ENCODE assay signal across 8 mouse cellular contexts in the genomic region with DNA sequence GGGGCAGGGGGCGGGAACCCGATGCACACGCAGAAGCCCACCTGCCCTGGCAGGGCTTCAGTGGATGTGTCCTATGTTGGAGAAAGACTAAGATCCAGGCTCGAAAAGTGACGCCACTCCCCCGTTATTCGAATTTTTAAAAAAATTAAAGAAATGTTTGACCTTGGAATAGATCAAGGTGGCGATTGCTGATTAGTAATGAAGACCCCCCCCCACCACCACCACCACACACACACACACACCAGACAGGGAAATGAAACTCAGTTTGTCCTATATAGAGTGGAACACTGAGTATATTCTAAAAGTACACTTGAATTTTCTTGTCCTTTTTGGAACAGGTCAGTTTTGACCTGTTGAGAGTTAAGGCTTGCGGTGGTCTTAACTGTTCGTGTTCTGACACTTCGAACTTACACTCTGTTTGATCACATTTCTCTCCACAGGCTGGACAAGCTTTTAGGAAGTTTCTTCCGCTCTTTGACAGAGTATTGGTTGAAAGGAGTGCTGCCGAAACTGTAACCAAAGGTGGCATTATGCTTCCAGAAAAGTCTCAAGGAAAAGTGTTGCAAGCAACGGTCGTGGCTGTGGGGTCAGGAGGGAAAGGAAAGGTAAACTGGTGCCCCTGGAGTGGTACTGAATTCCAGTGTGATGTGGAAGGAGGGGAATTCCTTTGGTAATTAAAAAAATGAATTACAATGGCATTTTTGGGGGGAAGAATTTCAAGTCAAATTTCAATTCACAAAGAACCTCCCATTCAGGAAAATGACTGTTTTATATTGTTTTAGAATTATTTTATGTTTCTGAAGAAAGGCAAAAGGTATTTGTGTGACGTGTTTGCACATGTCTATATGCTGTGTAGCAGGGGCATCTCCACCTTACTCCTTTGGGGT. TPM values are rescaled to one million over a fixed set of nuclear protein-coding genes. Genes with fewer than 3 reads are reported as not detected.
DNase-seq lines count a peak whose midpoint lies in the region; ATAC-seq and TF ChIP-seq lines count a peak whose summit lies in the region.

No protein-coding gene starts in this region.

- no peak for TF ChIP-seq CTCF in layer of hippocampus, adult 2 months (conservative IDR thresholded peaks at IDR 0.05)
- TF ChIP-seq CTCF in cortical plate, adult 2 months (IDR thresholded peaks at IDR 0.05; ENCODE audit: extremely low read depth, insufficient read depth, low read length), result no peak
- TF ChIP-seq CTCF in hindbrain, postnatal 0 days (IDR thresholded peaks at IDR 0.05; ENCODE audit: low read depth), result no peak
- TF ChIP-seq CTCF in midbrain, postnatal 0 days (IDR thresholded peaks at IDR 0.05), result no peak

- H3K4me3 ChIP-seq in layer of hippocampus, adult 2 months, result peak overlapping the region; percentile 99
- peak overlapping the region; percentile 96 for H3K4me3 ChIP-seq in cortical plate, adult 2 months (ENCODE audit: insufficient read depth, low read length)
- peak overlapping the region; percentile 94 for H3K4me3 ChIP-seq in hindbrain, postnatal 0 days (ENCODE audit: low read length)
- peak overlapping the region; percentile 94 for H3K4me3 ChIP-seq in midbrain, postnatal 0 days (ENCODE audit: low read depth, low read length)

- H3K27ac ChIP-seq in layer of hippocampus, adult 2 months, result peak overlapping the region; percentile 97
- peak overlapping the region; percentile 93 for H3K27ac ChIP-seq in cortical plate, adult 2 months (ENCODE audit: insufficient read depth, low read length)
- peak overlapping the region; percentile 97 for H3K27ac ChIP-seq in hindbrain, postnatal 0 days
- H3K27ac ChIP-seq in midbrain, postnatal 0 days (ENCODE audit: low read depth, low read length), result peak overlapping the region; percentile 97

- WGBS in hindbrain, postnatal 0 days, result 12% methylated on average over 16 of the region's 16 CpGs
- WGBS in midbrain, postnatal 0 days, result 9% methylated on average over 16 of the region's 16 CpGs

- TF ChIP-seq POLR2A in cortical plate, adult 2 months (IDR thresholded peaks at IDR 0.05; ENCODE audit: extremely low read depth, insufficient read depth, low read length), result no peak

- no peaks in the 10 kb centered on the region for H3K9me3 ChIP-seq in hindbrain, postnatal 0 days (ENCODE audit: low read length)
- H3K9me3 ChIP-seq in midbrain, postnatal 0 days (ENCODE audit: low read length), result no peaks in the 10 kb centered on the region

- H3K36me3 ChIP-seq in hindbrain, postnatal 0 days (ENCODE audit: insufficient read depth, low read length), result peaks cover 14% of the 10 kb centered on the region; the same call in 1 of the 2 replicates
- H3K36me3 ChIP-seq in midbrain, postnatal 0 days (ENCODE audit: insufficient read depth, low read length), result peaks cover 14% of the 10 kb centered on the region

- no peaks in the 10 kb centered on the region for H3K27me3 ChIP-seq in hindbrain, postnatal 0 days (ENCODE audit: insufficient read depth, low read length)
- H3K27me3 ChIP-seq in midbrain, postnatal 0 days (ENCODE audit: insufficient read depth, low read length), result no peaks in the 10 kb centered on the region

- intact Hi-C loops in gastrocnemius, postnatal 36 days (cut with DNase I), result loop anchor here (2.0 kb wide), 1 partner anchor 42 kb away; a partner anchor contains a TSS

- DNase-seq in layer of hippocampus, adult 2 months (ENCODE audit: low spot score in 2 of 2), result no peak
- no peak for DNase-seq in layer of hippocampus, postnatal 36 days
- no peak for DNase-seq in hindbrain, postnatal 0 days (ENCODE audit: low spot score)
- DNase-seq in midbrain, postnatal 0 days (ENCODE audit: low spot score), result no peak
- no peak for DNase-seq in urinary bladder, adult 18-20 months (ENCODE audit: low spot score in 2 of 2)
- no peak for DNase-seq in spleen, postnatal 10 days (ENCODE audit: low spot score in 2 of 2)
- DNase-seq in gastrocnemius, postnatal 36 days, result no peak

- peak overlapping the region; percentile 90 for H3K4me2 ChIP-seq in hindbrain, postnatal 0 days (ENCODE audit: low read depth, low read length)
- peak overlapping the region; percentile 71 for H3K4me2 ChIP-seq in midbrain, postnatal 0 days (ENCODE audit: low read depth, low read length, poor library complexity, severe bottlenecking)

- peaks cover 2% of the 10 kb centered on the region; the same call in 1 of the 2 replicates for H3K4me1 ChIP-seq in cortical plate, adult 2 months (ENCODE audit: control insufficient read depth, insufficient read depth, low read length)
- H3K4me1 ChIP-seq in hindbrain, postnatal 0 days (ENCODE audit: insufficient read depth, low read length), result peaks cover 14% of the 10 kb centered on the region
- peaks cover 4% of the 10 kb centered on the region for H3K4me1 ChIP-seq in midbrain, postnatal 0 days (ENCODE audit: insufficient read depth, low read length)

- ATAC-seq in hindbrain, postnatal 0 days, result no peak
- no peak for ATAC-seq in midbrain, postnatal 0 days (ENCODE audit: low FRiP score)

- peak overlapping the region; percentile 88 for H3K9ac ChIP-seq in hindbrain, postnatal 0 days (replicated peaks; ENCODE audit: low read length)
- peak overlapping the region; percentile 90 for H3K9ac ChIP-seq in midbrain, postnatal 0 days (replicated peaks; ENCODE audit: low read length, poor library complexity, severe bottlenecking)

RNA-seq across cellular contexts. Expression of a gene that starts 0.8 kb away (rescaled TPM):
- total RNA-seq in layer of hippocampus, adult 2 months (2021), result 100 to 1,000 TPM; 160 to 172 TPM
- total RNA-seq in layer of hippocampus, postnatal 36 days (2021), result 100 to 1,000 TPM; 189 to 190 TPM
- 97.7 and 98.4 TPM in 2 replicates for polyA plus RNA-seq in cortical plate, adult 2 months (2012; rRNA removed)
- 61.6 and 71.8 TPM in 2 replicates for total RNA-seq in hindbrain, postnatal 0 days (2014; rRNA removed)
- 248 and 253 TPM in 2 replicates for polyA plus RNA-seq in hindbrain, postnatal 0 days (2015; fragmentation: Nextera tagmentation; extraction: Ambion mirVana)
- total RNA-seq in midbrain, postnatal 0 days (2014; rRNA removed), result 92.5 and 105 TPM in 2 replicates
- polyA plus RNA-seq in midbrain, postnatal 0 days (2015; fragmentation: Nextera tagmentation; extraction: Ambion mirVana), result 211 and 217 TPM in 2 replicates
- total RNA-seq in gastrocnemius, postnatal 36 days (2021), result 100 to 1,000 TPM; 158 to 177 TPM

RNA-seq across cellular contexts. Expression of a gene that starts 0.9 kb away (rescaled TPM):
- total RNA-seq in layer of hippocampus, adult 2 months (2021), result 10 to 100 TPM; 92.2 to 97.4 TPM
- total RNA-seq in layer of hippocampus, postnatal 36 days (2021), result 100 to 1,000 TPM; 111 to 118 TPM
- polyA plus RNA-seq in cortical plate, adult 2 months (2012; rRNA removed), result 141 and 142 TPM in 2 replicates
- 64.3 and 65.2 TPM in 2 replicates for total RNA-seq in hindbrain, postnatal 0 days (2014; rRNA removed)
- 284 and 309 TPM in 2 replicates for polyA plus RNA-seq in hindbrain, postnatal 0 days (2015; fragmentation: Nextera tagmentation; extraction: Ambion mirVana)
- total RNA-seq in midbrain, postnatal 0 days (2014; rRNA removed), result 85.5 and 103 TPM in 2 replicates
- 249 and 263 TPM in 2 replicates for polyA plus RNA-seq in midbrain, postnatal 0 days (2015; fragmentation: Nextera tagmentation; extraction: Ambion mirVana)
- 10 to 100 TPM; 77.6 to 87.8 TPM for total RNA-seq in gastrocnemius, postnatal 36 days (2021)

RNA-seq across cellular contexts. Expression of a gene that starts 36.3 kb away (rescaled TPM):
- 10 to 100 TPM; 15.2 to 16.8 TPM for total RNA-seq in layer of hippocampus, adult 2 months (2021)
- 10 to 100 TPM; 19.7 to 21.2 TPM for total RNA-seq in layer of hippocampus, postnatal 36 days (2021)
- polyA plus RNA-seq in cortical plate, adult 2 months (2012; rRNA removed), result 29.1 and 34.7 TPM in 2 replicates
- total RNA-seq in hindbrain, postnatal 0 days (2014; rRNA removed), result 12.3 and 15.1 TPM in 2 replicates
- polyA plus RNA-seq in hindbrain, postnatal 0 days (2015; fragmentation: Nextera tagmentation; extraction: Ambion mirVana), result 23.3 and 23.7 TPM in 2 replicates
- 19.7 and 25.3 TPM in 2 replicates for total RNA-seq in midbrain, postnatal 0 days (2014; rRNA removed)
- polyA plus RNA-seq in midbrain, postnatal 0 days (2015; fragmentation: Nextera tagmentation; extraction: Ambion mirVana), result 25.9 and 26.5 TPM in 2 replicates
- 10 to 100 TPM; 13.9 to 30.6 TPM for total RNA-seq in gastrocnemius, postnatal 36 days (2021)

RNA-seq across cellular contexts. Expression of a gene that starts 42.2 kb away (rescaled TPM):
- total RNA-seq in layer of hippocampus, adult 2 months (2021), result 10 to 100 TPM; 56.8 to 59.4 TPM
- 10 to 100 TPM; 54.6 to 62.5 TPM for total RNA-seq in layer of hippocampus, postnatal 36 days (2021)
- 39.2 and 39.8 TPM in 2 replicates for polyA plus RNA-seq in cortical plate, adult 2 months (2012; rRNA removed)
- total RNA-seq in hindbrain, postnatal 0 days (2014; rRNA removed), result 53.6 and 62.9 TPM in 2 replicates
- 141 and 146 TPM in 2 replicates for polyA plus RNA-seq in hindbrain, postnatal 0 days (2015; fragmentation: Nextera tagmentation; extraction: Ambion mirVana)
- 80.9 and 83.8 TPM in 2 replicates for total RNA-seq in midbrain, postnatal 0 days (2014; rRNA removed)
- polyA plus RNA-seq in midbrain, postnatal 0 days (2015; fragmentation: Nextera tagmentation; extraction: Ambion mirVana), result 126 and 143 TPM in 2 replicates
- 10 to 100 TPM; 36.0 to 41.8 TPM for total RNA-seq in gastrocnemius, postnatal 36 days (2021)
